Mouse (Mus musculus) limb, embryonic 14.5 days (tissue): ENCODE results near the gene Ociad1. TPM values are rescaled to one million over a fixed set of nuclear protein-coding genes. Genes with fewer than 3 reads are reported as not detected.
"Not testable (repeated sequence)": the region's sequence is repeated elsewhere in the genome, so short reads cannot be mapped to it uniquely, and the experiment has no call there.

Source experiments
- ATAC-seq: fragments of 200-750 bp; cut with Nextera tagmentation; 2 replicates; pipeline ENCODE4 v1.8.0; 2017; ENCODE audit warnings: low read depth, moderate number of reproducible peaks, moderate TSS enrichment; ENCODE audit not compliant: low FRiP score
- DNase-seq: peaks from one replicate; pipeline ENCODE4 v3.0.0-alpha.2; 2015; ENCODE audit warnings: low spot score
- H3K27ac ChIP-seq: fragments of 300-500 bp; sonication (generic); replicated peaks from 2 replicates; pipeline ENCODE4 v1.5.1; 2014; ENCODE audit warnings: low read depth, mild to moderate bottlenecking, low read length, moderate library complexity, mixed read lengths
- H3K27me3 ChIP-seq: fragments of 300-500 bp; sonication (generic); 2 replicates; pipeline ENCODE4 v1.6.1; 2014; ENCODE audit warnings: low read length, mixed read lengths; ENCODE audit not compliant: control insufficient read depth, insufficient read depth
- H3K36me3 ChIP-seq: fragments of 300-500 bp; sonication (generic); 2 replicates; pipeline ENCODE4 v1.6.1; 2014; ENCODE audit warnings: mild to moderate bottlenecking, low read length, moderate library complexity, mixed read lengths; ENCODE audit not compliant: control insufficient read depth, insufficient read depth
- H3K4me1 ChIP-seq: fragments of 300-500 bp; sonication (generic); 2 replicates; pipeline ENCODE4 v1.6.1; 2014; ENCODE audit warnings: antibody characterized with exemption, low read length, mixed read lengths; ENCODE audit not compliant: control insufficient read depth, insufficient read depth
- H3K4me2 ChIP-seq: fragments of 300-500 bp; sonication (generic); replicated peaks from 2 replicates; pipeline ENCODE4 v1.6.1; 2014; ENCODE audit warnings: low read depth, mild to moderate bottlenecking, low read length, moderate library complexity; ENCODE audit not compliant: severe bottlenecking
- H3K4me3 ChIP-seq: fragments of 300-500 bp; sonication (generic); replicated peaks from 2 replicates; pipeline ENCODE4 v1.5.1; 2014; ENCODE audit warnings: low read length
- H3K9ac ChIP-seq: fragments of 300-500 bp; sonication (generic); 2 replicates; pipeline ENCODE4 v1.6.1; 2014; ENCODE audit warnings: mild to moderate bottlenecking, low read depth, low read length, moderate library complexity; ENCODE audit not compliant: severe bottlenecking
- H3K9me3 ChIP-seq: fragments of 300-500 bp; sonication (generic); 2 replicates; pipeline ENCODE4 v1.6.1; 2016; ENCODE audit warnings: low read length; ENCODE audit not compliant: control insufficient read depth
- POLR2A ChIP-seq: fragments of 200-500 bp; IDR thresholded peaks from 2 replicates; pipeline ENCODE4 v1.8.0; 2012; ENCODE audit warnings: inconsistent platforms, mild to moderate bottlenecking, moderate library complexity, borderline replicate concordance; ENCODE audit not compliant: insufficient read depth, insufficient read length; ENCODE audit errors: extremely low read depth
- WGBS: fragments of 180-500 bp; shearing (Covaris S2); extraction: QIAGEN DNeasy Blood & Tissue Kit; methylation state at CpG from one replicate; pipeline ENCODE4 v1.1.7; 2014; 5-methylcytosine and 5-hydroxymethylcytosine counted together
- polyA plus RNA-seq, 2 experiments: library from polyadenylated mRNA; depleted of rRNA in 1 of 2; stranded (reverse) in 1 of 2; unstranded in 1 of 2; fragments of >200 nt; fragmentation: Nextera tagmentation in 1 of 2; extraction: Ambion mirVana in 1 of 2; gene quantifications; 2 replicates each; pipeline versions ENCODE4 v1.2.1 to v1.2.3; 2012 to 2014

The Ociad1 gene
- polyA plus RNA-seq, 2 experiments = 137 to 171 TPM

GRCm38 (mm10) chr5:73310401-73310800 is 17.8 kb downstream of the Ociad1 start:
- Histone ChIP-seq H3K27ac (no peak overlapping the region), H3K27me3 (no peaks in the 10 kb centered on the region), H3K4me3 (no peak overlapping the region), H3K36me3 (peaks cover 87% of the 10 kb centered on the region), H3K9ac (no peak overlapping the region), H3K4me1 (no peaks in the 10 kb centered on the region), H3K9me3 (no peaks in the 10 kb centered on the region), H3K4me2 (no peak overlapping the region)
- DNase-seq = no peak
- WGBS = 100% methylated on average over 1 of the region's 1 CpGs
- ATAC-seq = no peak
- TF ChIP-seq POLR2A = no peak

GRCm38 (mm10) chr5:73311458-73311857 is 18.9 kb downstream of the Ociad1 start:
- Histone ChIP-seq H3K9me3 (no peaks in the 10 kb centered on the region), H3K4me1 (no peaks in the 10 kb centered on the region), H3K27me3 (no peaks in the 10 kb centered on the region), H3K4me2 (no peak overlapping the region), H3K9ac (no peak overlapping the region), H3K27ac (no peak overlapping the region), H3K36me3 (peaks cover 87% of the 10 kb centered on the region), H3K4me3 (no peak overlapping the region)
- 86% methylated on average over 5 of the region's 5 CpGs for WGBS
- no peak for TF ChIP-seq POLR2A
- no peak for DNase-seq
- no peak for ATAC-seq

- H3K9me3 ChIP-seq = no peaks in the 10 kb centered on the region
- no peak overlapping the region for H3K4me3 ChIP-seq
- no peak overlapping the region for H3K9ac ChIP-seq
- no peak overlapping the region for H3K4me2 ChIP-seq
- DNase-seq (no peak), ATAC-seq (no peak)
- no peak overlapping the region for H3K27ac ChIP-seq
- WGBS = 91% methylated on average over 10 of the region's 10 CpGs
- peaks cover 67% of the 10 kb centered on the region for H3K36me3 ChIP-seq
- TF ChIP-seq POLR2A = no peak
- H3K4me1 ChIP-seq = no peaks in the 10 kb centered on the region
- no peaks in the 10 kb centered on the region for H3K27me3 ChIP-seq
Measured at GRCm38 (mm10) chr5:73313591-73313990, 21.0 kb downstream of the Ociad1 start.

- Histone ChIP-seq H3K9ac (no peak overlapping the region), H3K4me1 (no peaks in the 10 kb centered on the region), H3K27me3 (no peaks in the 10 kb centered on the region), H3K9me3 (no peaks in the 10 kb centered on the region), H3K4me3 (no peak overlapping the region), H3K4me2 (no peak overlapping the region), H3K36me3 (peaks cover 59% of the 10 kb centered on the region), H3K27ac (no peak overlapping the region)
- 87% methylated on average over 2 of the region's 2 CpGs for WGBS
- no peak for TF ChIP-seq POLR2A
- DNase-seq (no peak), ATAC-seq (no peak)
Measured at GRCm38 (mm10) chr5:73314654-73315053, 22.1 kb downstream of the Ociad1 start.

- WGBS = 91% methylated on average over 5 of the region's 5 CpGs
- ATAC-seq (no peak), DNase-seq (no peak)
- no peak overlapping the region for H3K27ac ChIP-seq
- H3K4me3 ChIP-seq = no peak overlapping the region
- H3K9ac ChIP-seq = no peak overlapping the region
- H3K27me3 ChIP-seq = no peaks in the 10 kb centered on the region
- no peak for TF ChIP-seq POLR2A
- no peaks in the 10 kb centered on the region for H3K9me3 ChIP-seq
- no peak overlapping the region for H3K4me2 ChIP-seq
- no peaks in the 10 kb centered on the region for H3K4me1 ChIP-seq
- peaks cover 17% of the 10 kb centered on the region for H3K36me3 ChIP-seq
Measured at GRCm38 (mm10) chr5:73319306-73319705, 26.7 kb downstream of the Ociad1 start.

GRCm38 (mm10) chr5:73322684-73323083 is 30.1 kb downstream of the Ociad1 start:
- H3K27me3 ChIP-seq, H3K36me3 ChIP-seq, H3K4me2 ChIP-seq, ATAC-seq, H3K4me3 ChIP-seq, DNase-seq, H3K9me3 ChIP-seq, H3K4me1 ChIP-seq, H3K27ac ChIP-seq, H3K9ac ChIP-seq: not testable (repeated sequence)
- WGBS = 91% methylated on average over 1 of the region's 1 CpGs
